Mouse (Mus musculus): ENCODE results near the gene Ephb2. TPM values are rescaled to one million over a fixed set of nuclear protein-coding genes. Genes with fewer than 3 reads are reported as not detected.

The Ephb2 gene
- total RNA-seq (2014; rRNA removed) (149 and 202 TPM in 2 replicates), polyA plus RNA-seq (2015; fragmentation: Nextera tagmentation; extraction: Ambion mirVana) (13.6 and 15.6 TPM in 2 replicates)

GRCm38 (mm10) chr4:136835621-136836386, at the start of gene Ephb2:
Gene Ephb2 (minus strand): TSS chr4:136835988.
- Histone ChIP-seq H3K4me1 (ENCODE audit: insufficient read depth, low read length) (peaks cover 20% of the 10 kb centered on the region), H3K27ac (ENCODE audit: low read depth, low read length) (peak within 1 kb of the TSS; percentile 99), H3K4me2 (ENCODE audit: low read depth, low read length, poor library complexity, severe bottlenecking) (peak within 1 kb of the TSS; percentile 92), H3K9me3 (ENCODE audit: low read length) (no peaks in the 10 kb centered on the region), H3K9ac (replicated peaks; ENCODE audit: low read length, poor library complexity, severe bottlenecking) (peak within 1 kb of the TSS; percentile 90), H3K36me3 (ENCODE audit: insufficient read depth, low read length) (no peaks in the 10 kb centered on the region), H3K4me3 (ENCODE audit: low read depth, low read length) (peak within 1 kb of the TSS; percentile 85), H3K27me3 (ENCODE audit: insufficient read depth, low read length) (no peaks in the 10 kb centered on the region)
- DNase-seq (ENCODE audit: low spot score) = peak; percentile 83
- ATAC-seq (ENCODE audit: low FRiP score) = peak; percentile 82
- no peak for TF ChIP-seq CTCF (IDR thresholded peaks at IDR 0.05)
- under 1% methylated on average over 58 of the region's 88 CpGs for WGBS

- no peak for DNase-seq (ENCODE audit: low spot score)
- Histone ChIP-seq H3K9ac (replicated peaks; ENCODE audit: low read length, poor library complexity, severe bottlenecking) (no peak overlapping the region), H3K4me3 (ENCODE audit: low read depth, low read length) (no peak overlapping the region), H3K27me3 (ENCODE audit: insufficient read depth, low read length) (no peaks in the 10 kb centered on the region), H3K4me1 (ENCODE audit: insufficient read depth, low read length) (no peaks in the 10 kb centered on the region), H3K27ac (ENCODE audit: low read depth, low read length) (no peak overlapping the region), H3K9me3 (ENCODE audit: low read length) (no peaks in the 10 kb centered on the region), H3K4me2 (ENCODE audit: low read depth, low read length, poor library complexity, severe bottlenecking) (no peak overlapping the region), H3K36me3 (ENCODE audit: insufficient read depth, low read length) (no peaks in the 10 kb centered on the region)
- ATAC-seq (ENCODE audit: low FRiP score) = no peak
- peak; percentile 61 for TF ChIP-seq CTCF (IDR thresholded peaks at IDR 0.05)
- WGBS = 24% methylated on average over 5 of the region's 5 CpGs
Observed at GRCm38 (mm10) chr4:136878601-136879000, 42.8 kb upstream of the Ephb2 start.

- WGBS = 52% methylated on average over 8 of the region's 8 CpGs
- no peak overlapping the region for H3K4me3 ChIP-seq (ENCODE audit: low read depth, low read length)
- no peak for TF ChIP-seq CTCF (IDR thresholded peaks at IDR 0.05)
Observed at GRCm38 (mm10) chr4:136878171-136878570, 42.4 kb upstream of the Ephb2 start.

GRCm38 (mm10) chr4:136876971-136877370, 41.2 kb upstream of the Ephb2 start:
- 15% methylated on average over 7 of the region's 7 CpGs for WGBS
- ATAC-seq (ENCODE audit: low FRiP score) (no peak), DNase-seq (ENCODE audit: low spot score) (peak; percentile 85)
- H3K27ac ChIP-seq (ENCODE audit: low read depth, low read length) = no peak overlapping the region
- no peaks in the 10 kb centered on the region for H3K4me1 ChIP-seq (ENCODE audit: insufficient read depth, low read length)
- H3K9ac ChIP-seq (replicated peaks; ENCODE audit: low read length, poor library complexity, severe bottlenecking) = no peak overlapping the region
- H3K36me3 ChIP-seq (ENCODE audit: insufficient read depth, low read length) = no peaks in the 10 kb centered on the region
- H3K9me3 ChIP-seq (ENCODE audit: low read length) = no peaks in the 10 kb centered on the region
- peak; percentile 89 for TF ChIP-seq CTCF (IDR thresholded peaks at IDR 0.05)
- H3K27me3 ChIP-seq (ENCODE audit: insufficient read depth, low read length) = no peaks in the 10 kb centered on the region
- H3K4me2 ChIP-seq (ENCODE audit: low read depth, low read length, poor library complexity, severe bottlenecking) = no peak overlapping the region
- H3K4me3 ChIP-seq (ENCODE audit: low read depth, low read length) = no peak overlapping the region

More at GRCm38 (mm10) chr4:136878171-136878570, 42.4 kb upstream of the Ephb2 start:
- Histone ChIP-seq H3K4me1 (ENCODE audit: insufficient read depth, low read length) (no peaks in the 10 kb centered on the region), H3K27ac (ENCODE audit: low read depth, low read length) (no peak overlapping the region), H3K36me3 (ENCODE audit: insufficient read depth, low read length) (no peaks in the 10 kb centered on the region), H3K9ac (replicated peaks; ENCODE audit: low read length, poor library complexity, severe bottlenecking) (no peak overlapping the region), H3K4me2 (ENCODE audit: low read depth, low read length, poor library complexity, severe bottlenecking) (no peak overlapping the region), H3K27me3 (ENCODE audit: insufficient read depth, low read length) (no peaks in the 10 kb centered on the region), H3K9me3 (ENCODE audit: low read length) (no peaks in the 10 kb centered on the region)
- no peak for ATAC-seq (ENCODE audit: low FRiP score)
- no peak for DNase-seq (ENCODE audit: low spot score)

GRCm38 (mm10) chr4:136875012-136875411, 39.2 kb upstream of the Ephb2 start:
- Histone ChIP-seq H3K4me1 (ENCODE audit: insufficient read depth, low read length) (no peaks in the 10 kb centered on the region), H3K27ac (ENCODE audit: low read depth, low read length) (no peak overlapping the region), H3K9ac (replicated peaks; ENCODE audit: low read length, poor library complexity, severe bottlenecking) (no peak overlapping the region), H3K4me3 (ENCODE audit: low read depth, low read length) (no peak overlapping the region), H3K4me2 (ENCODE audit: low read depth, low read length, poor library complexity, severe bottlenecking) (no peak overlapping the region), H3K9me3 (ENCODE audit: low read length) (no peaks in the 10 kb centered on the region), H3K36me3 (ENCODE audit: insufficient read depth, low read length) (no peaks in the 10 kb centered on the region), H3K27me3 (ENCODE audit: insufficient read depth, low read length) (no peaks in the 10 kb centered on the region)
- DNase-seq (ENCODE audit: low spot score) (no peak), ATAC-seq (ENCODE audit: low FRiP score) (no peak)
- no peak for TF ChIP-seq CTCF (IDR thresholded peaks at IDR 0.05)
- WGBS = 85% methylated on average over 14 of the region's 14 CpGs

GRCm38 (mm10) chr4:136868371-136868770, 32.6 kb upstream of the Ephb2 start:
- DNase-seq (ENCODE audit: low spot score) (no peak), ATAC-seq (ENCODE audit: low FRiP score) (no peak)
- TF ChIP-seq CTCF (IDR thresholded peaks at IDR 0.05) = no peak
- H3K4me3 ChIP-seq (ENCODE audit: low read depth, low read length) = no peak overlapping the region
- no peaks in the 10 kb centered on the region for H3K36me3 ChIP-seq (ENCODE audit: insufficient read depth, low read length)
- H3K9me3 ChIP-seq (ENCODE audit: low read length) = no peaks in the 10 kb centered on the region
- H3K4me1 ChIP-seq (ENCODE audit: insufficient read depth, low read length) = peaks cover 20% of the 10 kb centered on the region
- no peak overlapping the region for H3K27ac ChIP-seq (ENCODE audit: low read depth, low read length)
- no peaks in the 10 kb centered on the region for H3K27me3 ChIP-seq (ENCODE audit: insufficient read depth, low read length)
- H3K4me2 ChIP-seq (ENCODE audit: low read depth, low read length, poor library complexity, severe bottlenecking) = no peak overlapping the region
- 79% methylated on average over 6 of the region's 6 CpGs for WGBS
- no peak overlapping the region for H3K9ac ChIP-seq (replicated peaks; ENCODE audit: low read length, poor library complexity, severe bottlenecking)

All from midbrain, postnatal 0 days (tissue).